Mouse (Mus musculus) testis, postnatal 14 days (tissue): ENCODE measurements around the gene Timp3.
A peak's percentile ranks its signal among the peaks of the same experiment; 100 is the strongest.
"Not testable (repeated sequence)": the region's sequence is repeated elsewhere in the genome, so short reads cannot be mapped to it uniquely, and the experiment has no call there.

ENCODE experiments used
- DNase-seq: peaks from one replicate; pipeline ENCODE4 v3.0.0; 2021; ENCODE audit warnings: low spot score

Timp3 gene

GRCm38 (mm10) chr10:86352521-86352920 lies 52.3 kb downstream of the Timp3 start:
- DNase-seq = no peak

GRCm38 (mm10) chr10:86356819-86357563 lies 56.8 kb downstream of the Timp3 start:
- no peak for DNase-seq

- DNase-seq = no peak
Measured at GRCm38 (mm10) chr10:86358307-86358975, 58.3 kb downstream of the Timp3 start.

- DNase-seq = no peak
Measured at GRCm38 (mm10) chr10:86359208-86359607, 59.0 kb downstream of the Timp3 start.

- no peak for DNase-seq
Measured at GRCm38 (mm10) chr10:86359699-86360098, 59.5 kb downstream of the Timp3 start.

- no peak for DNase-seq
Measured at GRCm38 (mm10) chr10:86363669-86364309, 63.6 kb downstream of the Timp3 start.

- no peak for DNase-seq
Measured at GRCm38 (mm10) chr10:86365632-86366092, 65.5 kb downstream of the Timp3 start.

- no peak for DNase-seq
Measured at GRCm38 (mm10) chr10:86367346-86367745, 67.2 kb downstream of the Timp3 start.

GRCm38 (mm10) chr10:86368811-86369210 lies 68.6 kb downstream of the Timp3 start:
- DNase-seq = no peak

GRCm38 (mm10) chr10:86369346-86369745 lies 69.2 kb downstream of the Timp3 start:
- no peak for DNase-seq

- no peak for DNase-seq
Measured at GRCm38 (mm10) chr10:86371561-86371960, 71.4 kb downstream of the Timp3 start.

- no peak for DNase-seq
Measured at GRCm38 (mm10) chr10:86374061-86374460, 73.9 kb downstream of the Timp3 start.

- DNase-seq = peak; percentile 16
Measured at GRCm38 (mm10) chr10:86375903-86376302, 75.7 kb downstream of the Timp3 start.

GRCm38 (mm10) chr10:86376392-86377185 lies 76.4 kb downstream of the Timp3 start:
- no peak for DNase-seq

GRCm38 (mm10) chr10:86378803-86379202 lies 78.6 kb downstream of the Timp3 start:
- not testable (repeated sequence) for DNase-seq

GRCm38 (mm10) chr10:86380626-86381025 lies 80.5 kb downstream of the Timp3 start:
- DNase-seq = no peak

GRCm38 (mm10) chr10:86381150-86381921 lies 81.2 kb downstream of the Timp3 start:
- no peak for DNase-seq

- no peak for DNase-seq
Measured at GRCm38 (mm10) chr10:86381922-86382260, 81.7 kb downstream of the Timp3 start.

- no peak for DNase-seq
Measured at GRCm38 (mm10) chr10:86384655-86385054, 84.5 kb downstream of the Timp3 start.

- no peak for DNase-seq
Measured at GRCm38 (mm10) chr10:86385656-86386055, 85.5 kb downstream of the Timp3 start.

- no peak for DNase-seq
Measured at GRCm38 (mm10) chr10:86386232-86386631, 86.1 kb downstream of the Timp3 start.
